Mouse (Mus musculus): ENCODE data around the gene Mrpl47. TPM values are rescaled to one million over a fixed set of nuclear protein-coding genes. Genes with fewer than 3 reads are reported as not detected.

The Mrpl47 gene
- polyA plus RNA-seq (2015; fragmentation: Nextera tagmentation; extraction: Ambion mirVana) = 42.7 and 64.2 TPM in 2 replicates

GRCm38 (mm10) chr3:32737172-32737655, at the start of gene Mrpl47:
Gene Mrpl47, minus strand, starts transcription at chr3:32737605.

DNA sequence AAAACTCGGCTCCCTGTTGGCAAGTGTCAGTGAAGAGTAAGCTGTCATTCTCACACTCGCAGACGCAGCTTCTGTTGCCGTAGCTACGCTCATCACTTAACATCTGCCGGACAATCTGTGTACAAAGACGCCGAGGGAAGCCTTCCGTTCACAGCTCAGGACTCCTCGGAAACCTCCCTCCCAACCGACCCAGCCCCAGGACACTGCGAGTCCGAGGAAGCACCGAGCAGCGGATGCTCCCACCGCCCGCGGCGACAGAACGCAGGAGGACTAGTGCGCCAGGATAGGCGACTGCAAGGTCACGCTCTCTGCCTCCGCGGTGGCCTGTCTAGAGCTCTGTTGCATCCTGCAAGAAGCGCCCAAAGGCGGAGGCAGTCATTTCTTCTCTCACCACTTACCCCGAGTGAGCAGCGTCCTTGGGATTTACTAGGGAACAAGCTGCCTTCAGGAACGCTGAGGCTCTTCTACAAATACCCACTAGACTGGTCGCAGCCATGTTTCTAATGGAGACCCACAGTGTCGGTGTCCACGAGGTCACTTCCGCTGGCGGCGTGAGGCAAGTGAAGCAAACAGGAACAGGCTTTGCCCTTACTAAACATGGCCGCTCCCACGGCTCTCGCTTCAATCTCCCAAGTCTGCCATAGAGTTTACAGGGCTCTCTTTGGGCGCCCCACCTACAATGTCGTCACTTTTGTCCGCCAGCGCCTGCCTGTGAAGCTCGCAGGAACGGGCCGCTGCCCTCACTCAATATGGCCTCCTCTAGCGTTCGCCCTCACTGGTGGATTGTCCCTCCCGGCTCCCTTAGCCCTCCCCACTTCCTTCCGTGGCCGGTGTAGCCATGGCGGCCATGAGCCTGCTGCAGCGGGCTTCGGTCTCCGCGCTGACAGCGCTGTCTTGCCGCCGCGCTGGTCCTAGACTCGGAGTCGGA, 897 bp downstream of the Mrpl47 start, which contains the start of gene Ndufb5:
Ndufb5 (plus strand) TSS at position 747 of the 928 bp plus-strand sequence.

DNA sequence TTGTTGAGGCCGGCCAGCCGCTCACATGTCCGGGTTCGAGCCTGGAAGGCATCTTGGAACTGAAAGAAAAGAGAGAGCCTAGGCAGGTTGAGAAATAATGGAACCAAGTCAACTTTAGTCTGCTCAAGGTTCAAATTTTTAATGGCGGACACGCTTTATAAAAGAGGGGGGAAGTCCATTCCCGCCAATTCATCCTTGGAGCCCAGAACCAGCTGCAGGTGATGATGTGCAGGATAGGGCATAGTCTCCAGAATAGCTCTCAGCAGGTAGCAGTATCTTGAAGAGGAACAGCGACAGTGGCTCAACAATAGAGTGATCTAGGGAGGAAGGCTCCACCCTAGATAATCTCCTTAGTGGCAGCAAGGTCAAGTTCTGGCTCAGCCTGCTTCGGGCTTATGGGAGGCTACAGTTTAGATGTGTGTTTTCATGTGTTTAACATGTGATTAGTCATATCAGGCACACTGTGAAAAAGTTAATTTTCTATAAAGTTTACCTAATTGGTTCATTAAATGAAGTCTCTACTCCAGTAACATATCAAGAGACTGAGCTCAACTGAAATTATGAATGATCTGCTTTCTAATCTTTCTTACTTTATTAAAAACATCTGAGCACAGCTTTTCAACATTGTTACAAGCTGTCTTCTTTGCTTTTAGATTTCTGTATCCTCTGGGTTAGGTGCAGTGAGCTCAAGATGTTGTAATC, 31.6 kb downstream of the Mrpl47 start, which contains the start of gene Actl6a:
Actl6a (plus strand) TSS at position 652 of the 702 bp plus-strand sequence.

Other genes with a start within 250 kb of the Mrpl47 start
- gene Kcnmb3, start 245.4 kb downstream of the Mrpl47 start, polyA plus RNA-seq (2015; fragmentation: Nextera tagmentation; extraction: Ambion mirVana) = not detected in 2 replicates
- 35.6 and 39.6 TPM in 2 replicates for gene Zfp639, start 227.3 kb downstream of the Mrpl47 start, polyA plus RNA-seq (2015; fragmentation: Nextera tagmentation; extraction: Ambion mirVana)
- gene Mfn1, start 208.1 kb downstream of the Mrpl47 start, polyA plus RNA-seq (2015; fragmentation: Nextera tagmentation; extraction: Ambion mirVana) = 18.7 and 29.9 TPM in 2 replicates
- gene Gnb4, start 121.0 kb downstream of the Mrpl47 start, polyA plus RNA-seq (2015; fragmentation: Nextera tagmentation; extraction: Ambion mirVana) = 57.7 and 73.1 TPM in 2 replicates
- 59.3 and 86.5 TPM in 2 replicates for gene Actl6a, start 31.3 kb downstream of the Mrpl47 start, polyA plus RNA-seq (2015; fragmentation: Nextera tagmentation; extraction: Ambion mirVana)
- 544 and 629 TPM in 2 replicates for gene Ndufb5, start 615 bp downstream of the Mrpl47 start, polyA plus RNA-seq (2015; fragmentation: Nextera tagmentation; extraction: Ambion mirVana)
- gene Usp13, start 79.9 kb upstream of the Mrpl47 start, polyA plus RNA-seq (2015; fragmentation: Nextera tagmentation; extraction: Ambion mirVana) = 1.6 and 2.8 TPM in 2 replicates

Measured in adrenal gland, postnatal 0 days (tissue).